Comparison of ENCODE assay signal across 16 mouse cellular contexts in the genomic region with DNA sequence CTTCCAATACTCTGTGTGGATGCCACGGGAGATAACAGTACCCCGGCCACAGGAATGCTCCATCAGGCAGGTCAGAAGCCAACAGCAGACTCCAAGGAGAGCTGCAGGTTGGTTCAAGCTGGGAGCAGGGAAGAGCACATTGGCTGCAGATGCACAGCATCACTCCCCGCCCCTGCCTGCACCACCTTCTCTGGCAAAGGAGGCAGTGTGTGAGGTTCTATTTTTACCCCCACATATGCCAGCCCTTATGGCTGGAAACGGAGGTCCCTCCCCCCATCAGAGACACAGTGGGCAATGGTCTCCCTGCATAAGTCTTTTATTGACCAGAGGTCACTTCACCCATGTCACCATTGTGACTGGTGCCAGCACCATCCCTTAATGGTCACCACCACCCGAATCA. TPM values are rescaled to one million over a fixed set of nuclear protein-coding genes. Genes with fewer than 3 reads are reported as not detected.
DNase-seq lines count a peak whose midpoint lies in the region; TF ChIP-seq lines count a peak whose summit lies in the region.
"Had no signal": no experiment of that assay in that cellular context is flagged by ENCODE, and none has a peak within 500 bp of the region (broad histone marks: within the 10 kb centered on the region; RNA-seq: fewer than 3 reads in every experiment).

No protein-coding gene starts in this region.

- intact Hi-C loops in left cerebral cortex, adult 2 months (cut with DNase I): loop anchor here (1.0 kb wide), 1 partner anchor 8 kb away; no protein-coding TSS in a partner anchor
- intact Hi-C loops in left cerebral cortex, postnatal 4 days (cut with DNase I): no loop called here

- no peak overlapping the region for H3K4me3 ChIP-seq in left cerebral cortex, adult 2 months
- H3K4me3 ChIP-seq: heart, embryonic 13.5 days; midbrain, embryonic 15.5 days had no signal

- DNase-seq in left cerebral cortex, adult 2 months (ENCODE audit: extremely low spot score in 1 of 2, low spot score in 2 of 2): peak; percentile 55 to 60
- DNase-seq in left cerebral cortex, postnatal 4 days: no peak
- peak; percentile 55 for DNase-seq in cerebellum, adult 8-10 months
- DNase-seq in frontal cortex, postnatal 36 days (ENCODE audit: low spot score in 2 of 2): peak; percentile 67 to 81
- DNase-seq in right cerebral cortex, postnatal 25 days: peak; percentile 73
- no peak for DNase-seq in embryo, embryonic 10 days (ENCODE audit: low spot score)
- no peak for DNase-seq in thymus, postnatal 0 days (ENCODE audit: low spot score)
- DNase-seq: gastrocnemius, postnatal 14 days; lung, postnatal 14 days had no signal

- peak overlapping the region; percentile 82 for H3K27ac ChIP-seq in left cerebral cortex, adult 2 months
- H3K27ac ChIP-seq: heart, embryonic 13.5 days; kidney, postnatal 0 days; liver, embryonic 14.5 days; midbrain, embryonic 15.5 days; stomach, postnatal 0 days had no signal

- no peak for TF ChIP-seq CTCF in left cerebral cortex, adult 2 months (IDR thresholded peaks at IDR 0.05)

RNA-seq across cellular contexts. Expression of a gene that starts 42.3 kb away (rescaled TPM):
- total RNA-seq in left cerebral cortex, adult 2 months (2021): 100 to 1,000 TPM; 186 to 188 TPM
- 10 to 100 TPM; 77.8 to 87.8 TPM for total RNA-seq in left cerebral cortex, postnatal 4 days (2021)
- polyA plus RNA-seq in thymus, postnatal 0 days (2015; fragmentation: Nextera tagmentation; extraction: Ambion mirVana): 3.5 and 3.8 TPM in 2 replicates

RNA-seq across cellular contexts. Expression of a gene that starts 50.9 kb away (rescaled TPM):
- 10 to 100 TPM; 29.8 to 31.7 TPM for total RNA-seq in left cerebral cortex, adult 2 months (2021)
- 10 to 100 TPM; 16.2 to 17.5 TPM for total RNA-seq in left cerebral cortex, postnatal 4 days (2021)
- polyA plus RNA-seq in thymus, postnatal 0 days (2015; fragmentation: Nextera tagmentation; extraction: Ambion mirVana): 0.06 and 0.10 TPM in 2 replicates
- total RNA-seq: common myeloid progenitor, adult 5-6 weeks had no signal
- polyA plus RNA-seq: activated CD4-positive, CD25-positive, alpha-beta regulatory T cell, adult 4 months had no signal

Comparison
In these comparisons a context has a peak if more than half of its experiments do, and no peak if none do; other contexts are left out.
1. DNase-seq: peak in left cerebral cortex, adult 2 months (2 of 2), cerebellum, adult 8-10 months (single experiment), frontal cortex, postnatal 36 days (2 of 2) and right cerebral cortex, postnatal 25 days (single experiment); none in left cerebral cortex, postnatal 4 days (single experiment), embryo, embryonic 10 days (single experiment) and thymus, postnatal 0 days (single experiment).